Mouse (Mus musculus) kidney, adult 2 months (tissue): ENCODE results near the gene Got1.

ENCODE experiments used
- CTCF ChIP-seq: fragments of 200-500 bp; conservative IDR thresholded peaks from 2 replicates; pipeline ENCODE4 v1.5.1; 2011; ENCODE audit warnings: low read depth, mild to moderate bottlenecking, control low read depth, low read length, moderate library complexity, mixed read lengths; ENCODE audit not compliant: insufficient read depth, insufficient read length
- POLR2A ChIP-seq: fragments of 200-500 bp; IDR thresholded peaks from one replicate; pipeline ENCODE4 v1.6.1; 2011; ENCODE audit warnings: low read depth, low read length, control low read depth

GRCm38 (mm10) chr19:43551493-43551890, 27.1 kb upstream of the Got1 start:
- TF ChIP-seq CTCF (no peak), POLR2A (no peak)
